Mouse (Mus musculus) spleen, postnatal 0 days (tissue): ENCODE measurements around the gene Hist1h3c. TPM values are rescaled to one million over a fixed set of nuclear protein-coding genes. Genes with fewer than 3 reads are reported as not detected.

ENCODE experiments used
- polyA plus RNA-seq: library from polyadenylated mRNA; unstranded; fragments of >200 nt; fragmentation: Nextera tagmentation; extraction: Ambion mirVana; gene quantifications from 2 replicates; pipeline ENCODE4 v1.2.1, GENCODE M21; 2015

Hist1h3c gene
- polyA plus RNA-seq, 1 experiment from 2014 or later: 10.7 TPM

Other genes with a start within 250 kb of the Hist1h3c start
- 10.2 and 10.9 TPM in 2 replicates for gene Hist1h4h, start 214.6 kb downstream of the Hist1h3c start, polyA plus RNA-seq
- 40.9 and 45.6 TPM in 2 replicates for gene Hist1h2af, start 211.7 kb downstream of the Hist1h3c start, polyA plus RNA-seq
- 18.3 and 26.4 TPM in 2 replicates for gene Hist1h3g, start 210.2 kb downstream of the Hist1h3c start, polyA plus RNA-seq
- 2.3 and 2.8 TPM in 2 replicates for gene Hist1h2bh, start 202.2 kb downstream of the Hist1h3c start, polyA plus RNA-seq
- 5.0 and 8.1 TPM in 2 replicates for gene Hist1h3f, start 201.6 kb downstream of the Hist1h3c start, polyA plus RNA-seq
- gene Hist1h4f, start 194.0 kb downstream of the Hist1h3c start, polyA plus RNA-seq: 7.3 and 7.9 TPM in 2 replicates
- 0.91 and 1.1 TPM in 2 replicates for gene Hist1h1d, start 192.3 kb downstream of the Hist1h3c start, polyA plus RNA-seq
- 15.3 and 18.5 TPM in 2 replicates for gene Hist1h3e, start 183.2 kb downstream of the Hist1h3c start, polyA plus RNA-seq
- gene Hist1h2ae, start 174.4 kb downstream of the Hist1h3c start, polyA plus RNA-seq: 134 and 158 TPM in 2 replicates
- gene Hist1h2bg, start 174.2 kb downstream of the Hist1h3c start, polyA plus RNA-seq: 22.9 and 29.0 TPM in 2 replicates
- gene Hist1h2bf, start 171.4 kb downstream of the Hist1h3c start, polyA plus RNA-seq: 18.8 and 26.9 TPM in 2 replicates
- 4.1 and 8.1 TPM in 2 replicates for gene Hist1h2ad, start 171.2 kb downstream of the Hist1h3c start, polyA plus RNA-seq
- gene Hist1h3d, start 169.8 kb downstream of the Hist1h3c start, polyA plus RNA-seq: 19.3 and 30.4 TPM in 2 replicates
- gene Hist1h4d, start 164.0 kb downstream of the Hist1h3c start, polyA plus RNA-seq: 202 and 234 TPM in 2 replicates
- 2.5 and 3.2 TPM in 2 replicates for gene Hist1h2be, start 124.5 kb downstream of the Hist1h3c start, polyA plus RNA-seq
- 31.4 and 33.9 TPM in 2 replicates for gene Hist1h1e, start 123.0 kb downstream of the Hist1h3c start, polyA plus RNA-seq
- 1.9 and 3.1 TPM in 2 replicates for gene Hist1h2ac, start 61.7 kb downstream of the Hist1h3c start, polyA plus RNA-seq
- 77.4 and 85.8 TPM in 2 replicates for gene Hist1h2bc, start 61.4 kb downstream of the Hist1h3c start, polyA plus RNA-seq
- gene Hist1h1t, start 49.8 kb downstream of the Hist1h3c start, polyA plus RNA-seq: not detected in 2 replicates
- gene Hist1h4c, start 47.1 kb downstream of the Hist1h3c start, polyA plus RNA-seq: 18.8 TPM in 2 replicates
- 10.7 and 14.6 TPM in 2 replicates for gene Hfe, start 34.7 kb downstream of the Hist1h3c start, polyA plus RNA-seq
- gene Hist1h1c, start 6.8 kb downstream of the Hist1h3c start, polyA plus RNA-seq: 62.5 and 68.9 TPM in 2 replicates
- 7.7 and 9.4 TPM in 2 replicates for gene Hist1h2bb, start 1.1 kb upstream of the Hist1h3c start, polyA plus RNA-seq
- 104 and 128 TPM in 2 replicates for gene Hist1h2ab, start 5.5 kb upstream of the Hist1h3c start, polyA plus RNA-seq
- 51.9 and 64.5 TPM in 2 replicates for gene Hist1h3b, start 6.7 kb upstream of the Hist1h3c start, polyA plus RNA-seq
- gene Hist1h4b, start 11.4 kb upstream of the Hist1h3c start, polyA plus RNA-seq: 8.3 and 9.5 TPM in 2 replicates
- gene Hist1h4a, start 15.6 kb upstream of the Hist1h3c start, polyA plus RNA-seq: 1.3 and 1.4 TPM in 2 replicates
- 26.7 and 31.7 TPM in 2 replicates for gene Hist1h3a, start 16.8 kb upstream of the Hist1h3c start, polyA plus RNA-seq
- 15.4 and 20.8 TPM in 2 replicates for gene Hist1h1a, start 18.1 kb upstream of the Hist1h3c start, polyA plus RNA-seq
- not detected in 2 replicates for gene Trim38, start 24.3 kb upstream of the Hist1h3c start, polyA plus RNA-seq
- not detected in 2 replicates for gene Slc17a2, start 61.4 kb upstream of the Hist1h3c start, polyA plus RNA-seq
- gene Slc17a3, start 93.8 kb upstream of the Hist1h3c start, polyA plus RNA-seq: not detected in 2 replicates
- gene Slc17a1, start 122.1 kb upstream of the Hist1h3c start, polyA plus RNA-seq: not detected in 2 replicates
- 0.16 TPM in 2 replicates for gene Slc17a4, start 169.4 kb upstream of the Hist1h3c start, polyA plus RNA-seq
- not detected in 2 replicates for gene Hist1h2ba, start 188.6 kb upstream of the Hist1h3c start, polyA plus RNA-seq
- not detected in 2 replicates for gene Hist1h2aa, start 188.9 kb upstream of the Hist1h3c start, polyA plus RNA-seq
- not detected in 2 replicates for gene Scgn, start 245.6 kb upstream of the Hist1h3c start, polyA plus RNA-seq